Mouse (Mus musculus) liver, embryonic 12.5 days (tissue): ENCODE measurements around the gene Ntf5. TPM values are rescaled to one million over a fixed set of nuclear protein-coding genes. Genes with fewer than 3 reads are reported as not detected.

Source experiments
- microRNA-seq: library from miRNA; unstranded; fragments of <30 nt; microRNA quantifications from one replicate; pipeline ENCODE4, GENCODE M21; 2017
- polyA plus RNA-seq: library from polyadenylated mRNA; unstranded; fragments of >200 nt; fragmentation: Nextera tagmentation; extraction: Ambion mirVana; gene quantifications from 2 replicates; pipeline ENCODE4 v1.2.1, GENCODE M21; 2016

The Ntf5 gene
- polyA plus RNA-seq, 1 experiment from 2014 or later = 0.81 TPM

Small RNA genes lying within 50 kb of the gene (microRNA-seq; reads per million reads assigned to microRNA genes)
- gene Gm22133 = 1.1 reads per million

Other genes starting within 250 kb of the Ntf5 start
- not detected in 2 replicates for gene Slc17a7, start 249.7 kb upstream of the Ntf5 start, polyA plus RNA-seq
- gene Gfy, start 234.1 kb upstream of the Ntf5 start, polyA plus RNA-seq = not detected in 2 replicates
- not detected in 2 replicates for gene Pth2, start 232.7 kb upstream of the Ntf5 start, polyA plus RNA-seq
- 0.07 and 0.13 TPM in 2 replicates for gene Ccdc155, start 208.8 kb upstream of the Ntf5 start, polyA plus RNA-seq
- gene Dkkl1, start 201.5 kb upstream of the Ntf5 start, polyA plus RNA-seq = 1.9 and 3.0 TPM in 2 replicates
- 23.6 and 28.2 TPM in 2 replicates for gene Tead2, start 197.9 kb upstream of the Ntf5 start, polyA plus RNA-seq
- 14.0 and 14.6 TPM in 2 replicates for gene Cd37, start 174.6 kb upstream of the Ntf5 start, polyA plus RNA-seq
- gene Slc6a16, start 172.6 kb upstream of the Ntf5 start, polyA plus RNA-seq = not detected in 2 replicates
- gene Slc6a21, start 136.2 kb upstream of the Ntf5 start, polyA plus RNA-seq = not detected in 2 replicates
- gene Trpm4, start 79.9 kb upstream of the Ntf5 start, polyA plus RNA-seq = 1.2 and 2.2 TPM in 2 replicates
- 0.08 and 0.23 TPM in 2 replicates for gene Hrc, start 78.4 kb upstream of the Ntf5 start, polyA plus RNA-seq
- 0.37 and 0.45 TPM in 2 replicates for gene Ppfia3, start 46.7 kb upstream of the Ntf5 start, polyA plus RNA-seq
- gene Lin7b, start 43.1 kb upstream of the Ntf5 start, polyA plus RNA-seq = 0.38 TPM in 1 of 2 replicates, not detected in the other
- 170 and 179 TPM in 2 replicates for gene Snrnp70, start 18.0 kb upstream of the Ntf5 start, polyA plus RNA-seq
- gene Kcna7, start 8.0 kb upstream of the Ntf5 start, polyA plus RNA-seq = 0.05 and 0.10 TPM in 2 replicates
- gene Lhb, start 7.1 kb downstream of the Ntf5 start, polyA plus RNA-seq = not detected in 2 replicates
- 8.6 and 10.2 TPM in 2 replicates for gene Gys1, start 21.1 kb downstream of the Ntf5 start, polyA plus RNA-seq
- gene Ruvbl2, start 24.4 kb downstream of the Ntf5 start, polyA plus RNA-seq = 135 and 141 TPM in 2 replicates
- gene Ftl1, start 46.2 kb downstream of the Ntf5 start, polyA plus RNA-seq = 7,751 and 8,218 TPM in 2 replicates
- 147 and 155 TPM in 2 replicates for gene Bax, start 53.2 kb downstream of the Ntf5 start, polyA plus RNA-seq
- gene Tulp2, start 68.2 kb downstream of the Ntf5 start, polyA plus RNA-seq = 1.9 and 2.0 TPM in 2 replicates
- gene Gm45808, start 73.1 kb downstream of the Ntf5 start, polyA plus RNA-seq = not detected in 2 replicates
- 2.8 and 3.1 TPM in 2 replicates for gene Dhdh, start 75.1 kb downstream of the Ntf5 start, polyA plus RNA-seq
- gene Nucb1, start 96.7 kb downstream of the Ntf5 start, polyA plus RNA-seq = 140 and 146 TPM in 2 replicates
- gene Ppp1r15a, start 112.6 kb downstream of the Ntf5 start, polyA plus RNA-seq = 157 and 165 TPM in 2 replicates
- 0.80 and 0.87 TPM in 2 replicates for gene Plekha4, start 112.6 kb downstream of the Ntf5 start, polyA plus RNA-seq
- 1.5 and 1.8 TPM in 2 replicates for gene Hsd17b14, start 141.2 kb downstream of the Ntf5 start, polyA plus RNA-seq
- gene Bcat2, start 156.5 kb downstream of the Ntf5 start, polyA plus RNA-seq = 50.4 and 54.7 TPM in 2 replicates
- not detected in 2 replicates for gene Fgf21, start 201.8 kb downstream of the Ntf5 start, polyA plus RNA-seq
- 0.15 TPM in 1 of 2 replicates, not detected in the other for gene Fut1, start 203.6 kb downstream of the Ntf5 start, polyA plus RNA-seq
- gene Izumo1, start 208.1 kb downstream of the Ntf5 start, polyA plus RNA-seq = 0.20 and 0.23 TPM in 2 replicates
- 10.5 and 11.8 TPM in 2 replicates for gene Rasip1, start 213.8 kb downstream of the Ntf5 start, polyA plus RNA-seq
- 0.69 and 0.81 TPM in 2 replicates for gene Mamstr, start 226.3 kb downstream of the Ntf5 start, polyA plus RNA-seq